In genomic region chr5:76184286-76185080, GRCm38 (mm10) we compare ENCODE assay signal across 8 mouse cellular contexts. TPM values are rescaled to one million over a fixed set of nuclear protein-coding genes. Genes with fewer than 3 reads are reported as not detected.
DNase-seq lines count a peak whose midpoint lies in the region; ATAC-seq and TF ChIP-seq lines count a peak whose summit lies in the region.

No protein-coding gene starts in this region.

- TF ChIP-seq POLR2A in cerebellum, adult 2 months (IDR thresholded peaks at IDR 0.05; ENCODE audit: borderline replicate concordance, insufficient read depth, low read length) = no peak

- peak overlapping the region; percentile 83 for H3K4me2 ChIP-seq in forebrain, postnatal 0 days (ENCODE audit: low read depth)

- DNase-seq in MN1 (ENCODE audit: low spot score) = peak; percentile 80
- peak; percentile 60 to 65 for DNase-seq in cerebellum, adult 2 months
- peak; percentile 69 for DNase-seq in forebrain, postnatal 0 days
- peak; percentile 79 for DNase-seq in heart, postnatal 4 days
- peak; percentile 44 for DNase-seq in layer of hippocampus, adult 9-11 months
- DNase-seq in lung, postnatal 10 days = peak; percentile 88
- peak; percentile 47 for DNase-seq in ovary, postnatal 14 days (ENCODE audit: low spot score)
- peak; percentile 77 for DNase-seq in thymus, postnatal 25 days

- H3K4me3 ChIP-seq in cerebellum, adult 2 months (replicated peaks; ENCODE audit: insufficient read depth, low read depth, low read length) = peak overlapping the region; percentile 61
- H3K4me3 ChIP-seq in forebrain, postnatal 0 days (ENCODE audit: low read depth, low read length) = peak overlapping the region; percentile 85

- ATAC-seq in forebrain, postnatal 0 days = peak; percentile 78

- no peaks in the 10 kb centered on the region for H3K27me3 ChIP-seq in cerebellum, adult 2 months (ENCODE audit: control insufficient read depth, insufficient read depth, low read length)
- no peaks in the 10 kb centered on the region for H3K27me3 ChIP-seq in forebrain, postnatal 0 days (ENCODE audit: insufficient read depth, low read length)

- peak overlapping the region; percentile 15 for H3K27ac ChIP-seq in cerebellum, adult 2 months (ENCODE audit: insufficient read depth, low read length)
- peak overlapping the region; percentile 92 for H3K27ac ChIP-seq in forebrain, postnatal 0 days (ENCODE audit: low read depth, low read length)

- peak overlapping the region; percentile 83 for H3K9ac ChIP-seq in forebrain, postnatal 0 days

- no peaks in the 10 kb centered on the region for H3K36me3 ChIP-seq in forebrain, postnatal 0 days (ENCODE audit: insufficient read depth)

- no peak for TF ChIP-seq CTCF in cerebellum, adult 2 months (IDR thresholded peaks at IDR 0.05; ENCODE audit: borderline replicate concordance, insufficient read depth, low read depth, low read length)
- no peak for TF ChIP-seq CTCF in forebrain, postnatal 0 days (IDR thresholded peaks at IDR 0.05; ENCODE audit: low read depth)

- peaks cover 5% of the 10 kb centered on the region; the same call in 1 of the 2 replicates for H3K4me1 ChIP-seq in cerebellum, adult 2 months (ENCODE audit: control insufficient read depth, insufficient read depth, low read length)
- H3K4me1 ChIP-seq in forebrain, postnatal 0 days (ENCODE audit: insufficient read depth) = peaks cover 12% of the 10 kb centered on the region

- 4% methylated on average over 38 of the region's 38 CpGs for WGBS in cerebellum, adult 2 months
- 5% methylated on average over 37 of the region's 38 CpGs for WGBS in forebrain, postnatal 0 days

- no peaks in the 10 kb centered on the region for H3K9me3 ChIP-seq in forebrain, postnatal 0 days (ENCODE audit: low read length)

RNA-seq across cellular contexts. Expression of gene Tmem165, which starts 0.8 kb away (rescaled TPM):
- polyA plus RNA-seq in cerebellum, adult 2 months (2012; rRNA removed) = 36.7 and 37.5 TPM in 2 replicates
- total RNA-seq in forebrain, postnatal 0 days (2014; rRNA removed) = 70.6 and 77.5 TPM in 2 replicates
- polyA plus RNA-seq in forebrain, postnatal 0 days (2015; fragmentation: Nextera tagmentation; extraction: Ambion mirVana) = 35.1 and 41.4 TPM in 2 replicates
- total RNA-seq in heart, postnatal 4 days (2021) = 10 to 100 TPM; 49.4 to 50.4 TPM

RNA-seq across cellular contexts. Expression of gene Srd5a3, which starts 44.4 kb away (rescaled TPM):
- polyA plus RNA-seq in cerebellum, adult 2 months (2012; rRNA removed) = 19.3 and 19.8 TPM in 2 replicates
- 9.9 and 12.8 TPM in 2 replicates for total RNA-seq in forebrain, postnatal 0 days (2014; rRNA removed)
- polyA plus RNA-seq in forebrain, postnatal 0 days (2015; fragmentation: Nextera tagmentation; extraction: Ambion mirVana) = 17.5 and 21.3 TPM in 2 replicates
- total RNA-seq in heart, postnatal 4 days (2021) = 10 to 100 TPM; 20.8 to 23.7 TPM

Comparison
In these comparisons a context has a peak if more than half of its experiments do, and no peak if none do; other contexts are left out.
1. Peak in every context shown above with its lines: DNase-seq, ATAC-seq, H3K4me3 ChIP-seq and H3K27ac ChIP-seq.